Mouse (Mus musculus): Measurements from ENCODE around the gene Map1b.

The Map1b gene

DNA sequence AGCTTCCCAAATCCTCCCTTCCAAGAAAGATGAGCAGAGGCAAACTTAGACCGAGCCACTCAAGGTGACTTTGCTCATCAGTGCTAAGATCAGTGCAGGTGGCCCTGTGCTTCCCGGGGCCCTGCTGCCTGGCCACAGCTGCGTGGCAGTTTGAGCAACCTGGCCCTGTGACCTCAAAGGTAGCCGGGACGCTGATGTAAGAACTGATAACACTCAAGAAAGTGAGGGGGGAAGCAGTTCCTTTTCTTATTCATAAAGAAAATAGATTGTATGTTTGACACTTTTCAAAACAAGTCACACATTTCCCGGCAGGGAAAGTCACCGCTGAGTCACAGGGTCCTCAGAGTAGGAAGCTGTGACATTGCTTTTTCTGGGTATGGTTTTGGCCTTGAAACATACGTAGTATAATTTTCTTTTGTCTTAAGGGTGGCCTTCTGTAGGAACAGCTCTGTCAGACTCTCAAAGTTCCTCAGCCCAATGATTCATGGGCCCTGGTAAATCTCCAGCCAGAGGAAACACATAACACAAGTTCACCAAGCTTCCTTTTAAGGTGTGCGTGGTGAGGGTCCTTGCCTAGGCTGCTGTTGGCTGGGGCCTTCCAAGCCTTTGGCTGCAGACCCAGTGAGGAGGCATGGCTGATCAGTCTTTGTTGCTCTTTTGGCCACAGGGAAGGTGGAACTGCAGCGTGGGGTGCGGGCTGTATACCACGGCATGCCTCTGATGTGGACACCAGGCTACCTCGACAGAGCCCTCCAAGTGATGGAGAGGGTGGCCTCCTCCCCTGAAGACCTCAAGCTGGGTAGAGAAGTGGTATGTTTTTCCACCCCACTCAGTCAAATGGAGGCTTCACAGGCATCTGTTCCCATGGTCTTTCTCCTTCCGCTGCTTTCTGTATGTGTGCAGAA is 105.5 kb downstream of the Map1b start:
- no peak for DNase-seq (ENCODE audit: low read depth)

DNA sequence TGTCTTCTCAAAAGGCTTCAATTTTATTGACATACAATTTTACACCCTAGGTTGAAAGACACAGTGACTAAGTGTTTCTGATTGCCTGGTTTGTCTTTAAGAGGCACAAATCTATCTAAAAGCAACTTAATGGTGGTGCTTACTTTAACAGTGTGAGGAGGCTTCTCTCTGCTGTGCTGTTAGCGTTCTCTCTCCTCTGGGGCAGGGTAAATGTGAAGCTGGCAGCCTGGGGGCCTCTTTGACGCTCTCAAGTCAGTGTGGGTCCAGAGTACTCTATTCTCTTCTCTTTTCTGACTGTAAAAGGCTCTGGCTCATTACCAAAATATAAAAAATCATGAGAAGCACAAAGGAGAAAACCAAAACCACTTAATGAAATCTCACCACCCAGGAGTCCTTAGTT is 107.1 kb downstream of the Map1b start:
- no peak for DNase-seq (ENCODE audit: low read depth)

DNA sequence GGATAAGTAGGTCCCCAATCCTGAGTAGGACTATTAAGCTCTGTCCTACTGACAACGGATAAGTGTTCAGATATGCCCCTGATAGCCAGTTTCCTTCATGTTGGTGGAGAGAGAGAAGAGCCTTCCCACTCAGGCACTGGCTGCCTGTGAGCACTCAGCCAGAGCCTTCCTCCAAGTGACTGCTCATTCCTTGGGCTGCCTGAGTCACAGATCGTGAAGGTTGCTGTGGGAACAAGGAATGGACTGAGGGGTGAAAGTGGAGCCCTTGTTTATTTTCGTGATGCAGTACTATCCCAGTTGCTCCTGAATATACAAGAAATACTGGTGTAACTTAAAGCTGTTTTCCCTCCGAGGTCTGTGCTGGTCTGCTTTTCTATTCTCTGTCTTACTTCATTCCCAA is 117.0 kb downstream of the Map1b start:
- no peak for DNase-seq (ENCODE audit: low read depth)

DNA sequence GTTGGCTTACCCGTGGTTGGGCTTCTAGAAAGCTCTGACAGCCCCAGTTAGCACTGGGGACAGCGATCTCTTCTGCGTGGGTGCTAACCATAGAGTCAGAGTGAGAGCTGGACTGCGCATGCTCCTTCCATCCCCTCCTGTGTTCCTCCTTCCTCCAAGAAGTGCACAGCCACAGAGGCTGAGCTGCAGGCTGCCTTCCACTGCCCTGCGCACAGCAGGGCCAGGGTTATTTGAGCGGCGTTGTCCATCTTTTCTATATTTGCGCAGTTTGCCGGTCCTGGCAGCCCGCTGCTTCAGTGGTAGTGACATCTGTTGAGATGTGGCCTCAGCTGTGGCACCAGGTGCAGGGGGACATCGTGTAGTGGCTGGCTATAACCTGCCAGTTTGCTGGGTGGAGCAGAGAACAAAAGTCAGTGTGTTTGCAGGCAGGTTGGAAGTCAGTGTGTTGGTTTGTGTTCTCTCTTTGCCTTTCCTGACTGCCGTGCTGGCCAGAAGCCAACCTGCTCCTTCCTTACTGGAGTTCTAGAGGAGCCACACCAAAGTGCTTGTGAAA is 118.1 kb downstream of the Map1b start:
- no peak for DNase-seq (ENCODE audit: low read depth)

DNA sequence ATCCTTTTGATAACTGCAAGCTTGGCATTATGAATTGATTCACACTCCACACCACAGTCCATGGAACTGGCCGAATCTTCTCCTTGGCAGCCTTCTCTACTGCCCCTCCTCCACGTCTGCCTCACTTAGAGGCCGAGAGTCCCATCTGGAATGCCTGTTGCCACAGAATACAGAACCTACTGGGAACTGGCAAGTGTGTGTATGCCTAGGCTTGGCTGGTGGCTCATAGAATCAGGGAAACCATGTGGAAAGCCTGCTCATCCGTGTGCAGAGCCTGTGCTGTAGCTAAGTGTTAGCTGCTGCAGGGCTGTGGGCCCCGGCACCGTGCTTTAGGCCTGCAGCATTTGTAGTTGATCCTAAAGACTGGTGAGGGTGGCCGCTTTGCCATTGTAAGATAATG is 119.1 kb downstream of the Map1b start:
- no peak for DNase-seq (ENCODE audit: low read depth)

DNA sequence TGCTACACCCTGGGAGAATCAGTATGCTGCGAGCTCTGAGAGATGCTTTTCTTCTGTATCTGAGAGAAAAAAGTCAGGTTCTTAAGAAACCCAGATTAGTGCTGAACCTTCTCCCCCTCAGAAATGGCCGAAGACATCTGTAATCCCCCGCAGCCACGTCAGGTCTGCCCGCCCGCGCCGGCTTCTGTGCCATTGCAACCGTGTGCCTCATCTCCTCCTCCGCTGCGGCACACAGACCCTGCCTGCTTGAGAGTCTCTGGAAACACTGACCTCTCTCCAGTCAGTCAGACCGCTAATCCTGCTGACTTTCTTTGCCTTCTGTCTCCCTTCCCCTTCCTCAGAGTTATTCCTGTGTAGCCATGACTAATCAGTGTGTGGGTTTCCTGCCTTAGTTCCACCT is 120.8 kb downstream of the Map1b start:
- no peak for DNase-seq (ENCODE audit: low read depth)

DNA sequence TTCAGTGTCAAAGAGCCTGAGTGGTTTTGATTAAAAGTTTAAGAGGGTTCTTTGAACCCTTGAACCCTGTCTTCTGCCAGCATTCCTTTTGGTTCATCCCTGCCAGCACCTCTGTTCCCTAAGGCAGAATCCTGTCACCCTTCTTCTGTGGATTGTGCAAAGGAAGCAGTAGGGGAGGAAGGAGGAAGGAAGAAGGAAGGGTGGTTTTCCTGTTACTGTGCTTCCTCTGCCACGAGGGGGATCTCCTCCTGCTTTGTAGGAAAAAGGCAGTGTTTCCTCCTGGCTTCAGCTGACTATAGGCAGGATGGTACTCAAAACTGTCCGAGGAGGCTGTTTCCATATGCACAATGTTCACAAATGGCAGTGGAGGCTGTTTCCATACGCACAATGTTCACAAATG is 121.6 kb downstream of the Map1b start:
- no peak for DNase-seq (ENCODE audit: low read depth)

DNA sequence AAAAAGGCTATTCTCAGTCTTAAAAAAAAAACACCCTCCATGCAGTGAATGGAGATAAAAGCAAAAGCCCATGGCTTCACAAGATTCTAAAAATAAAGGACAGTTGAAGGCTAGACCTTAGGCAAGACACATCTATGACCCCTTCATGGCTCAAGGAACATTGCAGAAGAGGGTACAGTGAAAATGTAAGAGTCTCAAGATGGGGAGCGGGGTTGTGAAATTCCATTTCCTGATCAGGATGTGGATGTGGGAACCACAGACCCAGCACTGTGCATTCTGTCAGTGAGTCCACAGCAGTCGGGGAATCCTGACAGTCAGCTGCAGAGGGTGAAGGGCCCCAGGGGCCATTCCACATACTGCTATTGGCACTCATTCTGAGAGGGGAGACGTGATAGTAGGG is 123.2 kb downstream of the Map1b start:
- DNase-seq (ENCODE audit: low read depth): no peak

DNA sequence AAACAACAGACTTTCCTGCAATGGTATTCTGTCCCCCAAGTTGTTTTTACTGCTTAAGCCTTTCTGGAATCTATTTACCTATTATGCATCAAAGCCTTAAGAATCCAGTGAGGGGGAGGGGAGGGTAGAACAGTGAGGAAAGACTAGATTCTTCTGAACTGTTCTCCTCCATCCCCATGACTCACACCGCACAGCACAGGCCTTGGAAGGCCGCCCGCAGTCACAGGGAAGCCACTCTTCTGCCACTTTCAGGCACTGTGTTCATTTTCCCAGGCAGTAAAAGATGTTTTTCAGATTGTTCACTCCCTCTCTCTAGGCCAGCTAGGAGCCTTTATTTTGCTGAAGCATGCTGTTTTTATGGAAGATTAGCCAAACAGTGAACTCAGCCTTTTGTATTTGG is 124.9 kb downstream of the Map1b start:
- no peak for DNase-seq (ENCODE audit: low read depth)

DNA sequence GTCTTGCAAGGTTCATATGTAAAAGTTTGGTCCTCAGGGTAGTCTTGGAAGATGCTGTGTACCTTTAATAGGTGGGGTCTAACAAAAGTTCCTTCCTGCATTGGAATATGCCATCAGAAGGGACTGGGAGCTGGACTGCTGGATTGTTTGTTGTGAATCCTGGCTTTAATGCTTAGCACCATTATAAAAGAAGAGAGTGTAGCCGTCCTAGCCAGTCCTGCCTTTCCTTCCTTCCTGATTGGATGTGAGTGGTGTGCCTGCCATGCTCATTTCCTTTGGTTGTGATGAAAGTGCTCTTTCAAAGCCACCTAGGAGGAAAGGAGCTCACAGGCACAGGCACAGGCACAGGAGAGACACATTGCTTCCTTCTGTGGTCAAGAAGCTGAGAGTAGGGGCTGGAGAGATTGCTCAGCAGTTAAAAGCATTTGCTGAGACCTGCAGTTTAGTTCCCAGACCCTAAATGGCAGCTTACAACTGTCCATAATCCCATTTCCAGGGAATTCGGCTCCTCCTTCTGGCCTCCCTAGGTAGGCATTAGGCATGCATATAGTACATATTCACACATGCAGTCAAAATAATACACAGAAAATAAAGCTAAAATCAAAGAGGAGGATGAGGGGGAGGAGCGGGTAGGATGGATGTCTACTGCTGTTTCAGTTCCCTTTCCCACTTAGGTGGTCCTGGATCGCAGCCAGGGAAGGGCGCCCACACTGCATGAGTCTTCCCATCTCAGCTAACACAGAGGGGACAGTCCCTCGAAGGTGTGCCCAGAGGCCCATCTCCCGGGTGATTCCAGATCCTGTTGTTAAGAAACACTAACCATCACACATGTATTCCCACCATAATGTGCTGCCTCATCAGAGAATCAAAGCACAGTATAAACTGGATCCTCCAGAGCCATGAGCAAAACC is 128.2 kb downstream of the Map1b start:
- DNase-seq (ENCODE audit: low read depth): no peak

DNA sequence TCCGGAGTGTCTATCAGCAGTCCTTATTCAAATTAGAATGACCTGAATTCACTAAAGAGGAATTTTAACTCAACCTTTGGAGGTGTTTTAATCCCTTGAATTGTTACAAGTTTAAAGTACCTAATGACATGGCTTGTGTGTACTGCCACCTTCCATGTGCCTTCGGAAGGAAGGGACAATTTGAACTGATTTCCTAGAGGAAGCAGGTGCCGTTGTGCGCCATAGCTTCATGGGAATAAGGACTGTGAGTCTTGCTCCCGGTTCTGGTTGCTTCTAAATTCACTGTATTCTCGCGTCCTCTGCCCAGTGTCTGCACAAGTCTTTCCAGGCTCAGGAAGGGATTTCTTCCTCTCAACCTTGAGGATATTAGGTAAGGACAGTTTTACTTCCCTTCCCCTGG is 130.0 kb downstream of the Map1b start:
- no peak for DNase-seq (ENCODE audit: low read depth)

DNA sequence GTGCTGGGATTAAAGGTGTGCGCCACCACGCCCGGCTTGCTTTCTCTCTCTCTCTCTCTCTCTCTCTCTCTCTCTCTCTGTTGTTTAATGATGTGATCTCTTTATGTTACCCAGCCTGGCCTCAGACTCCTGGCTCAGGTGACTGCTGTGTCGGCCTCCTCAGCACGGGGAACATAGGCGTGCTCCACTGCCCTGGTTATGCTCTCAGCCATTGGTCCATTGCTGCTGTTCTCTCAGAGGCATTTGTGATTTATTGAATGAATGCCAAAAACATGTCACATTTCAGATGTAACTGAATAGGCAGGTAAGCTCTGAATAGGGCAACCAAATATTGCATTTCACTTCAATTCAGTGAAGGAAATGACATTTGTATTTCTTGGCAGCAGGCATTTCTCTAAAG is 130.4 kb downstream of the Map1b start:
- no peak for DNase-seq (ENCODE audit: low read depth)

DNA sequence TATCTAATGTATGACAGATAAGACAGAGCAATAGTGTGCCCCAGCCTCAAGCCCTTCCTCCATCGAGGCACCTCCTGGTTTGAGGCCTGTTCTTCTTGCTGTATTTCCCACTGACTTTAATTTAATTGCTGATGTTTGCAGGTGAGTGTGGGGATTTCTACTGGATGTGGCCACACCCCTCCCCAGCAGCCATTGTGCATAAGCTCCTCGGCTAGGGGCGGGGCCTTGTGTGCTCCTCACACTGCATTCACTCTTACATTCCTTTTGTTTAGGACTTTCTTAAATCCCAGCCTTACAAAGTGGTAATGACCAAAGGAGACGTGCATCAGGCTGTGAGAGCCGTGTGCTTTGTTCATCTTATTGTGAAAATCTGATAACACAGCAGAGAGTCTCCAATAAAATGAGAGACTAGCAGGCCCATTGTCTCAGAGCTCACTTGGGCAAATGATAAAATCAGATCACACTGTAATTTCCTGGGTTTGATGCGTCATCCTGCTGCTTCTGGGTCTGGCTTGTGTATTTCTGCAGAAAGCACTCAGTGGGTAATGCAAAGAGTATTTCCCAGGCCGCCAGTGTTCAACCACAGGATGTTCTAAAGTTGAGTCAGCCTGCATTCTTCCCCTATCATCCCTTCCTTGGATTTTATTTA is 131.7 kb downstream of the Map1b start:
- no peak for DNase-seq (ENCODE audit: low read depth)

DNA sequence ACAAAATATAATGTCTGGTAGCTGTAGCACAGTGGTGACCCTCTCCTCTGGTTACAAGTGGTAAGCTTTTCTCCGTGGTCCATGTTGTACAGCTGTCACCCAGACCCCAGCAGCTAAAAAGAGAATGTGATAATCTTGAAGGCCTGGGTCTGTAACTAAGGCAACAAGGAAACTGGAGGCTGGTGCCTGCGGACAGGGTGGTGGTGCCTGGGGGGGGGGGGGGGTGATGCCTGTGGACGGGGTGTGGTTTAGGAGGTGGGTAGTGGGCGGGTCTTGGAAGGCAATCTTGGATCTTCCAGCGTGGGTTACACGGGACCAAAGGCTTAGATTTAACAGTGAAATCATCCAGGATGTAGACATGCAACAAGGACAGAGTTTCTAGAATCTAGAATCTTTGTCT is 134.0 kb downstream of the Map1b start:
- no peak for DNase-seq (ENCODE audit: low read depth)

DNA sequence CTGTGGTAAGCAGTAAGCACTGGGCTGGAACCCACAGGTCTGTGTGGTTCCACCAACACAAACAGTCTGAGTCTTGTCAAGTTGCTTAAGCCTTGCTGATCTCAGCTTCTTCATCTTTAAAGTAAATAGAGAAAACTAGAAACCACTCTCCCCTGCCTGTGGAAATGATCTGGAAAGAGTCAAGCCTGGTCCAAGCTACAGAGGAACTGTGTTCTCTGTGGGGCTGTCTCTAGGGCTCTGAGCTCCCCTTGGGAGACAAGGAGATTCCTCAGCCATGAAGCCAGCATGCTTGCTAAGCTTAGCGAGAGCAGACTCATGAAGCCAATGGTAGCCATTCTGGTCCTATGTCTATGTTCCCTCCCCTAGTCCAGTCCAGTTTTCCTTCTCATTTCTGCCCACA is 138.1 kb downstream of the Map1b start:
- DNase-seq (ENCODE audit: low read depth): no peak

DNA sequence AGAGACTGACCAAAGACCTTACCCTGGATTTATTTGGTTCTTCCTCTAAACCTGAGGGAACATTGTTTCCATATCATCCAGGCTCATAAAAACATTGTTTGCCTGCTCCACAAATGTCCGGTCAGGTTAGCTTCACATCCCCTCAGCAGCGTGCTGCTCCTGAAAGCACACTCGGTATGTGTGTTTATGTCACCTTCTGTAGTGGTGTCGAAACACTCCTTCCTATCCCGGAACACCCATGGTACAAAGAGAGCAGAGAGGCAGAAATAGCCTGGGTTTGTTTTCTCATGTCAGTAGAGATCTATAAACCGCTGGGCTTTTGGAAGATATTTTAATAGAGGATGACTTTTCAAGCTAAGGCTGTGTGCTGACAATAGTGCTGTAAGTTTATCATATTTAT is 139.3 kb downstream of the Map1b start:
- DNase-seq (ENCODE audit: low read depth): no peak

DNA sequence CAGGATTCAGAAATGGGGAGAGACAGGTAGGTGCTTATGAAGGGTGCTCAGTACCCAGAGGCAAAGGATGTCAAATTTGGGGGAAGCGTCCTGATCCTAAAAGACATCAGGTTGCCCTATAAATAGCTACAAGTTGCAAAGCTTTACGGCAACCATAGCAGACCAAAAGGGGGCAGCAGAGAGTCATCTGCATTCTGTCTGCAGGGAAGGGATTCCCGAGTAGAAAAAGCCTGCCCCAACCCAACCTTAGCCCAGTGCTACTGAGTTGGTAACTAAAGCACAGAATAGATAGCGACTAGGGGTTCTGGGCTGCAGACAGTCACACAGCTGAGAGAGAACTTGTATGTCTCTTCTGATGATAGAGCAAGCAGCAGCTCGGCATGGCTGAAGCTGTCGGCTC is 140.8 kb downstream of the Map1b start:
- peak; percentile 67 for DNase-seq (ENCODE audit: low read depth)

DNA sequence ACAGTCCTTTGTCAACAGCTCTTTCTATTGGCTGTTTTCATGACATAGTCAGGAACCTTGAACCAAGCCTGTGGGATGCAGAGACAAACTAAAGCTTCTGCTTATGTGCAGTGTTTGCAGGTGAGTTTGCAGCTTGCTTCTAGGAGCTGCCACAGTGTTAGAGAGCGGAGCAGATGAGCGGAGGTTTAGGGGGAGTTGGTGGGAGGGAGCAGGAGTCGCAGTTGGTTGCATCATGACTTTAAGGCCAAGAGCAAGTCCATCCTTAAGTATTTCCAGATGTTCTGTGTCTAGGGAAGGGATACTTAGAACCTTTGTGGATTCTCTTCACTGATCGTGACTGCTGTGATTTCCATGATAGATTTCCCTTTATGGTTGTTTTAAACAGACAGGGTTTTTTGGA is 142.1 kb downstream of the Map1b start:
- DNase-seq (ENCODE audit: low read depth): no peak

DNA sequence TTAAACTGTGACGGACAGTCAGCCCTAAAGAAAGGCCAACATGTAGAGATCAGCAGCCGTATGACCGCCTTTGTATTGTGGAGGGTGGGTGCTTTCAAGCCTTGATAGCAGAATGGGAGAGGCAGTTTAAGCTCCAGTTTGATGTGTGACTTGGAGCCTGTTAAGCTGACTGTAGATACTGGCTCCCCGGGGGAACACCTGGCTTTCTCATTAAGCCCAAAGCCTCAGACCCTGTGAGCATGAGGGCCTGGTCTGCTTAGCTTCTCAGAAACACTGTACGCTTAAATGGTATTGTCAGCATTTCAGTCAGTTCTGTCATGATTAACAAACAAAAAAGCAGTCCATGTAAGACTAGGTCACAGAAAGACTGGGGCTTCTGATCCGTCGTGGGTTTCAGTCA is 142.7 kb downstream of the Map1b start:
- DNase-seq (ENCODE audit: low read depth): no peak

All from naive thymus-derived CD4-positive, alpha-beta T cell, adult 2 months (primary cell).